Mouse (Mus musculus) stomach, embryonic 15.5 days (tissue): Measurements from ENCODE around the gene Arid3a. TPM values are rescaled to one million over a fixed set of nuclear protein-coding genes. Genes with fewer than 3 reads are reported as not detected.
A peak's percentile ranks its signal among the peaks of the same experiment; 100 is the strongest.

ENCODE experiments used
- ATAC-seq: fragments of 200-750 bp; cut with Nextera tagmentation; 2 replicates; pipeline ENCODE4 v1.8.0; 2017; ENCODE audit warnings: low read depth, moderate number of reproducible peaks, moderate TSS enrichment; ENCODE audit not compliant: insufficient read depth, low FRiP score
- H3K27ac ChIP-seq: fragments of 300-500 bp; sonication (generic); 2 replicates; pipeline ENCODE4 v1.5.1; 2015; ENCODE audit warnings: mild to moderate bottlenecking, inconsistent platforms
- H3K27me3 ChIP-seq: fragments of 300-500 bp; sonication (generic); replicated peaks from 2 replicates; pipeline ENCODE4 v1.6.1; 2015; ENCODE audit warnings: inconsistent platforms
- H3K36me3 ChIP-seq: fragments of 300-500 bp; sonication (generic); 2 replicates; pipeline ENCODE4 v1.6.1; 2015; ENCODE audit warnings: inconsistent platforms
- H3K4me1 ChIP-seq: fragments of 300-500 bp; sonication (generic); 2 replicates; pipeline ENCODE4 v1.6.1; 2015; ENCODE audit warnings: inconsistent platforms
- H3K4me2 ChIP-seq: fragments of 300-500 bp; sonication (generic); 2 replicates; pipeline ENCODE4 v1.6.1; 2015; ENCODE audit warnings: mild to moderate bottlenecking, inconsistent platforms
- H3K4me3 ChIP-seq: fragments of 300-500 bp; sonication (generic); replicated peaks from 2 replicates; pipeline ENCODE4 v1.5.1; 2015; ENCODE audit warnings: inconsistent platforms
- H3K9ac ChIP-seq: fragments of 300-500 bp; sonication (generic); 2 replicates; pipeline ENCODE4 v1.6.1; 2015; ENCODE audit warnings: inconsistent platforms
- H3K9me3 ChIP-seq: fragments of 300-500 bp; sonication (generic); 2 replicates; pipeline ENCODE4 v1.6.1; 2016; ENCODE audit warnings: inconsistent platforms
- WGBS: fragments of 180-500 bp; shearing (Covaris S2); methylation state at CpG from one replicate; pipeline ENCODE4 v1.1.7; 2015; 5-methylcytosine and 5-hydroxymethylcytosine counted together
- polyA plus RNA-seq: library from polyadenylated mRNA; unstranded; fragments of >200 nt; fragmentation: Nextera tagmentation; extraction: Ambion mirVana; gene quantifications from 2 replicates; pipeline ENCODE4 v1.2.1, GENCODE M21; 2015

Gene Arid3a
- polyA plus RNA-seq, 1 experiment from 2014 or later = 10.0 TPM

GRCm38 (mm10) chr10:79996272-79997033 is 69.6 kb downstream of the Arid3a start, which contains the start of gene Abca7:
TSS of gene Abca7 (plus strand) at chr10:79996494.
- peaks cover 30% of the 10 kb centered on the region for H3K36me3 ChIP-seq
- under 1% methylated on average over 34 of the region's 34 CpGs for WGBS
- H3K9ac ChIP-seq = peak within 1 kb of the TSS; percentile 34; the same call in 1 of the 2 replicates
- H3K9me3 ChIP-seq = no peaks in the 10 kb centered on the region
- H3K4me2 ChIP-seq = peak within 1 kb of the TSS; percentile 79
- no peaks in the 10 kb centered on the region for H3K27me3 ChIP-seq
- peak within 1 kb of the TSS; percentile 58 for H3K4me3 ChIP-seq
- peaks cover 11% of the 10 kb centered on the region; the same call in 1 of the 2 replicates for H3K4me1 ChIP-seq
- peak; percentile 88 for ATAC-seq
- peak within 1 kb of the TSS; percentile 76 for H3K27ac ChIP-seq

GRCm38 (mm10) chr10:79997034-79997760 is 70.4 kb downstream of the Arid3a start:
- no peaks in the 10 kb centered on the region for H3K27me3 ChIP-seq
- 0 out of 2 replicates have a peak overlapping the region, but pooled peaks have one; percentile 34 for H3K9ac ChIP-seq
- peak; percentile 55 for ATAC-seq
- under 1% methylated on average over 35 of the region's 35 CpGs for WGBS
- H3K9me3 ChIP-seq = no peaks in the 10 kb centered on the region
- H3K4me3 ChIP-seq = peak overlapping the region; percentile 58
- peak overlapping the region; percentile 76 for H3K27ac ChIP-seq
- peaks cover 22% of the 10 kb centered on the region for H3K36me3 ChIP-seq
- H3K4me2 ChIP-seq = peak overlapping the region; percentile 79
- H3K4me1 ChIP-seq = peaks cover 9% of the 10 kb centered on the region; the same call in 1 of the 2 replicates

GRCm38 (mm10) chr10:79997819-79998218 is 71.0 kb downstream of the Arid3a start:
- no peak; the same call in 1 of the 2 replicates for ATAC-seq
- Histone ChIP-seq H3K9me3 (no peaks in the 10 kb centered on the region), H3K4me1 (peaks cover 11% of the 10 kb centered on the region; the same call in 1 of the 2 replicates), H3K27me3 (no peaks in the 10 kb centered on the region), H3K4me2 (peak overlapping the region; percentile 79), H3K27ac (no peak overlapping the region), H3K4me3 (peak overlapping the region; percentile 58), H3K9ac (no peak overlapping the region), H3K36me3 (peaks cover 18% of the 10 kb centered on the region)
- WGBS = 15% methylated on average over 15 of the region's 15 CpGs

GRCm38 (mm10) chr10:80001945-80002344 is 75.1 kb downstream of the Arid3a start:
- Histone ChIP-seq H3K36me3 (no peaks in the 10 kb centered on the region), H3K27me3 (no peaks in the 10 kb centered on the region), H3K27ac (no peak overlapping the region), H3K4me1 (peaks cover 20% of the 10 kb centered on the region; the same call in 1 of the 2 replicates), H3K4me2 (no peak overlapping the region), H3K9me3 (no peaks in the 10 kb centered on the region), H3K9ac (no peak overlapping the region), H3K4me3 (no peak overlapping the region)
- WGBS = 72% methylated on average over 9 of the region's 9 CpGs
- ATAC-seq = no peak

DNA sequence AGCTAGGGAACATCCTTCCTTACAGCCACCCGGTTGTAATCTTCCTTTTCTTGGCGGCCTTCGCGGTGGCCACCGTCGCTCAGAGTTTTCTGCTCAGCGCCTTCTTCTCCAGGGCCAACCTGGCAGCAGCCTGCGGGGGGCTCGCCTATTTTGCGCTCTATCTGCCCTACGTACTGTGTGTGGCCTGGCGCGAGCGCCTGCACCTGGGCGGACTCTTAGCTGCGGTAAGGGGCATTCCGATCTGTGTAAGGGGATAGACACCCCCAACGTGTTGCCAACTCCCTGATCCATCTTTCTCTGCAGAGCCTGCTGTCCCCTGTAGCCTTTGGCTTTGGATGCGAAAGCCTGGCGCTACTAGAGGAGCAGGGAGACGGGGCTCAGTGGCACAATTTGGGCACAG is 76.0 kb downstream of the Arid3a start:
- Histone ChIP-seq H3K36me3 (no peaks in the 10 kb centered on the region), H3K27me3 (no peaks in the 10 kb centered on the region), H3K9ac (no peak overlapping the region), H3K4me1 (peaks cover 16% of the 10 kb centered on the region; the same call in 1 of the 2 replicates), H3K4me3 (no peak overlapping the region), H3K27ac (no peak overlapping the region), H3K9me3 (no peaks in the 10 kb centered on the region), H3K4me2 (no peak overlapping the region)
- no peak for ATAC-seq
- 33% methylated on average over 21 of the region's 21 CpGs for WGBS

- H3K27me3 ChIP-seq = no peaks in the 10 kb centered on the region
- 68% methylated on average over 9 of the region's 9 CpGs for WGBS
- no peak overlapping the region for H3K27ac ChIP-seq
- ATAC-seq = 0 out of 2 replicates have a peak, but pooled peaks have one; percentile 17
- H3K4me3 ChIP-seq = no peak overlapping the region
- no peaks in the 10 kb centered on the region for H3K36me3 ChIP-seq
- H3K4me1 ChIP-seq = 0 out of 2 replicates have a peak, but pooled peaks cover 13% of the 10 kb centered on the region
- no peaks in the 10 kb centered on the region for H3K9me3 ChIP-seq
- H3K4me2 ChIP-seq = no peak overlapping the region
- no peak overlapping the region for H3K9ac ChIP-seq
These were observed 76.8 kb downstream of the Arid3a start for GRCm38 (mm10) chr10:80003374-80004232.

DNA sequence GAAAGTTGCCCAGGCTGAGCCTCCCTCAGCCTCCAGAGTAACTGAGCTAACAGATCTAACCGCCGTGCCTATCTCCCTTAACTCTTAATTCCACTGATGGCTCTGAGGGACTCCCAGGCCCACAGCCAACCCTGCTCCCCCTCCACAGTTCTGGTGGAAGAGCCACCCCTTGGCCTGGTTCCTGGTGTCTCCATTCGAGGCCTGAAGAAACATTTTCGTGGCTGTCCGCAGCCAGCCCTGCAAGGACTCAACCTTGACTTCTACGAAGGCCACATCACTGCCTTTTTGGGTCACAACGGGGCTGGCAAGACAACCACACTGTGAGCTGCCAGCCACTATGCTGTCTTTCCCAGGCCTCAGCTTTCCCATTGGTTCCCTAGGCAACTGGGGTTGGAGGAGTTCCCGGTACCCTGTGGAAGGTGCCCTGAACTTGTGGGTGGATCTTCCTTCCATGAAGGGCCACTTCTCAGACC is 77.4 kb downstream of the Arid3a start:
- Histone ChIP-seq H3K36me3 (0 out of 2 replicates have a peak, but pooled peaks cover 3% of the 10 kb centered on the region), H3K27ac (no peak overlapping the region), H3K4me1 (0 out of 2 replicates have a peak, but pooled peaks cover 13% of the 10 kb centered on the region), H3K9ac (no peak overlapping the region), H3K4me3 (no peak overlapping the region), H3K4me2 (no peak overlapping the region), H3K27me3 (no peaks in the 10 kb centered on the region), H3K9me3 (no peaks in the 10 kb centered on the region)
- 79% methylated on average over 8 of the region's 8 CpGs for WGBS
- ATAC-seq = no peak

Other genes with a start within 250 kb of the Arid3a start
- 107 and 108 TPM in 2 replicates for gene Cdc34, start 244.8 kb upstream of the Arid3a start, polyA plus RNA-seq
- gene Gzmm, start 238.0 kb upstream of the Arid3a start, polyA plus RNA-seq = 0.40 and 0.57 TPM in 2 replicates
- 1,050 and 1,128 TPM in 2 replicates for gene Bsg, start 222.6 kb upstream of the Arid3a start, polyA plus RNA-seq
- 0.08 and 0.14 TPM in 2 replicates for gene Hcn2, start 210.4 kb upstream of the Arid3a start, polyA plus RNA-seq
- 33.9 and 38.7 TPM in 2 replicates for gene Polrmt, start 180.5 kb upstream of the Arid3a start, polyA plus RNA-seq
- gene Fgf22, start 172.0 kb upstream of the Arid3a start, polyA plus RNA-seq = 0.31 and 0.36 TPM in 2 replicates
- 87.8 and 88.1 TPM in 2 replicates for gene Rnf126, start 160.1 kb upstream of the Arid3a start, polyA plus RNA-seq
- gene Fstl3, start 149.8 kb upstream of the Arid3a start, polyA plus RNA-seq = 14.8 and 15.5 TPM in 2 replicates
- gene Prss57, start 136.1 kb upstream of the Arid3a start, polyA plus RNA-seq = 0.23 and 0.31 TPM in 2 replicates
- 53.3 and 54.1 TPM in 2 replicates for gene Palm, start 133.5 kb upstream of the Arid3a start, polyA plus RNA-seq
- gene Misp, start 106.1 kb upstream of the Arid3a start, polyA plus RNA-seq = 50.0 and 67.2 TPM in 2 replicates
- gene Ptbp1, start 72.6 kb upstream of the Arid3a start, polyA plus RNA-seq = 295 and 299 TPM in 2 replicates
- 5.2 and 10.6 TPM in 2 replicates for gene Prtn3, start 52.6 kb upstream of the Arid3a start, polyA plus RNA-seq
- gene Plppr3, start 52.4 kb upstream of the Arid3a start, polyA plus RNA-seq = 32.9 and 36.1 TPM in 2 replicates
- 3.8 and 11.1 TPM in 2 replicates for gene Elane, start 40.8 kb upstream of the Arid3a start, polyA plus RNA-seq
- not detected in 2 replicates for gene Cfd, start 36.2 kb upstream of the Arid3a start, polyA plus RNA-seq
- 43.6 and 47.8 TPM in 2 replicates for gene Med16, start 18.1 kb upstream of the Arid3a start, polyA plus RNA-seq
- 4.4 and 13.3 TPM in 2 replicates for gene Gm26602, start 16.2 kb upstream of the Arid3a start, polyA plus RNA-seq
- 0.83 and 0.94 TPM in 2 replicates for gene Kiss1r, start 10.1 kb upstream of the Arid3a start, polyA plus RNA-seq
- 137 and 140 TPM in 2 replicates for gene R3hdm4, start 5.8 kb upstream of the Arid3a start, polyA plus RNA-seq
- gene Wdr18, start 33.1 kb downstream of the Arid3a start, polyA plus RNA-seq = 86.0 and 86.2 TPM in 2 replicates
- gene Grin3b, start 43.7 kb downstream of the Arid3a start, polyA plus RNA-seq = 0.27 and 0.34 TPM in 2 replicates
- 20.6 and 21.3 TPM in 2 replicates for gene Tmem259, start 57.3 kb downstream of the Arid3a start, polyA plus RNA-seq
- 274 and 279 TPM in 2 replicates for gene Cnn2, start 61.5 kb downstream of the Arid3a start, polyA plus RNA-seq
- gene Abca7, start 69.5 kb downstream of the Arid3a start, polyA plus RNA-seq = 4.2 and 4.8 TPM in 2 replicates
- 9.1 and 10.0 TPM in 2 replicates for gene Arhgap45, start 89.6 kb downstream of the Arid3a start, polyA plus RNA-seq
- gene Polr2e, start 112.8 kb downstream of the Arid3a start, polyA plus RNA-seq = 188 and 199 TPM in 2 replicates
- gene Gpx4, start 120.1 kb downstream of the Arid3a start, polyA plus RNA-seq = 500 and 567 TPM in 2 replicates
- gene Sbno2, start 178.5 kb downstream of the Arid3a start, polyA plus RNA-seq = 14.8 and 15.9 TPM in 2 replicates
- gene Stk11, start 188.8 kb downstream of the Arid3a start, polyA plus RNA-seq = 16.9 and 19.2 TPM in 2 replicates
- gene Atp5d, start 211.6 kb downstream of the Arid3a start, polyA plus RNA-seq = 544 and 602 TPM in 2 replicates
- 5.1 and 6.7 TPM in 2 replicates for gene Cbarp, start 213.8 kb downstream of the Arid3a start, polyA plus RNA-seq
- 16.0 and 19.8 TPM in 2 replicates for gene Midn, start 221.2 kb downstream of the Arid3a start, polyA plus RNA-seq
- 90.3 and 103 TPM in 2 replicates for gene Cirbp, start 238.9 kb downstream of the Arid3a start, polyA plus RNA-seq
- 17.5 and 19.7 TPM in 2 replicates for gene 1600002K03Rik, start 245.9 kb downstream of the Arid3a start, polyA plus RNA-seq